Mouse (Mus musculus) frontal cortex, adult 2 months (tissue): ENCODE results near the gene Gm7145. TPM values are rescaled to one million over a fixed set of nuclear protein-coding genes. Genes with fewer than 3 reads are reported as not detected.
"Not testable (repeated sequence)": the region's sequence is repeated elsewhere in the genome, so short reads cannot be mapped to it uniquely, and the experiment has no call there.

Experiments used
- DNase-seq, 2 experiments: peaks; one replicate each; pipeline ENCODE4 v3.0.0; 2022; ENCODE audit warnings: low spot score in 1 of 2; ENCODE audit errors: extremely low spot score in 1 of 2
- polyA plus RNA-seq: library from polyadenylated mRNA; depleted of rRNA; stranded (reverse); fragments of >200 nt; gene quantifications from 2 replicates; pipeline ENCODE4 v1.2.3, GENCODE M21; 2012; rRNA removed

Gene Gm7145
- polyA plus RNA-seq = not detected in 2 replicates

GRCm38 (mm10) chr1:117965639-117966038 is at the start of gene Gm7145:
Gene Gm7145, plus strand, starts transcription at chr1:117965939.
- no peak for DNase-seq

- DNase-seq = not testable (repeated sequence)
Observed at GRCm38 (mm10) chr1:117927715-117928114, 38.0 kb upstream of the Gm7145 start, which contains the start of gene Gm28168. Gene Gm28168, plus strand, starts transcription at chr1:117928015.

GRCm38 (mm10) chr1:118003876-118004275 is 38.1 kb downstream of the Gm7145 start:
- DNase-seq = not testable (repeated sequence)

- peak in 1 of 2 experiments; percentile 17 for DNase-seq
Observed at GRCm38 (mm10) chr1:118012736-118013135, 47.0 kb downstream of the Gm7145 start.

Other genes starting within 250 kb of the Gm7145 start
- gene B020011L13Rik, start 184.8 kb upstream of the Gm7145 start, polyA plus RNA-seq = not detected in 2 replicates
- not detected in 2 replicates for gene Gm28360, start 135.9 kb upstream of the Gm7145 start, polyA plus RNA-seq
- not detected in 2 replicates for gene Gm28168, start 37.9 kb upstream of the Gm7145 start, polyA plus RNA-seq
- gene Gm29106, start 210.6 kb downstream of the Gm7145 start, polyA plus RNA-seq = not detected in 2 replicates